Mouse (Mus musculus) liver, embryonic 11.5 days (tissue): ENCODE measurements around the gene Pigw. TPM values are rescaled to one million over a fixed set of nuclear protein-coding genes. Genes with fewer than 3 reads are reported as not detected.
"Not testable (repeated sequence)": the region's sequence is repeated elsewhere in the genome, so short reads cannot be mapped to it uniquely, and the experiment has no call there.

Experiments
- ATAC-seq: fragments of 200-750 bp; cut with Nextera tagmentation; replicated peaks from 2 replicates; pipeline ENCODE4 v1.8.0; 2017; ENCODE audit warnings: moderate number of reproducible peaks, mild to moderate bottlenecking, moderate TSS enrichment, moderate library complexity; ENCODE audit not compliant: low FRiP score
- DNase-seq: peaks from one replicate; pipeline ENCODE4 v3.0.0-alpha.2; 2017; ENCODE audit warnings: low spot score
- H3K27ac ChIP-seq: fragments of 300-500 bp; sonication (generic); 2 replicates; pipeline ENCODE4 v1.5.1; 2014; ENCODE audit warnings: mild to moderate bottlenecking, low read depth, low read length, control low read depth
- H3K27me3 ChIP-seq: fragments of 300-500 bp; sonication (generic); replicated peaks from 2 replicates; pipeline ENCODE4 v1.6.1; 2014; ENCODE audit warnings: low read length, mixed read lengths; ENCODE audit not compliant: control insufficient read depth, insufficient read depth
- H3K36me3 ChIP-seq: fragments of 300-500 bp; sonication (generic); 2 replicates; pipeline ENCODE4 v1.6.1; 2014; ENCODE audit warnings: mild to moderate bottlenecking, low read length, moderate library complexity, mixed read lengths; ENCODE audit not compliant: control insufficient read depth, insufficient read depth
- H3K4me1 ChIP-seq: fragments of 300-500 bp; sonication (generic); replicated peaks from 2 replicates; pipeline ENCODE4 v1.6.1; 2014; ENCODE audit warnings: low read length, mixed read lengths; ENCODE audit not compliant: control insufficient read depth, insufficient read depth
- H3K4me2 ChIP-seq: fragments of 300-500 bp; sonication (generic); 2 replicates; pipeline ENCODE4 v1.6.1; 2014; ENCODE audit warnings: mild to moderate bottlenecking, control low read depth, moderate library complexity
- H3K4me3 ChIP-seq: fragments of 300-500 bp; sonication (generic); 2 replicates; pipeline ENCODE4 v1.5.1; 2014; ENCODE audit warnings: low read depth, low read length, control low read depth
- H3K9ac ChIP-seq: fragments of 300-500 bp; sonication (generic); 2 replicates; pipeline ENCODE4 v1.6.1; 2014; ENCODE audit warnings: low read depth, low read length, control low read depth
- H3K9me3 ChIP-seq: fragments of 300-500 bp; sonication (generic); 2 replicates; pipeline ENCODE4 v1.6.1; 2016; ENCODE audit warnings: low read length, inconsistent platforms, mixed read lengths; ENCODE audit not compliant: control insufficient read depth
- WGBS: fragments of 180-500 bp; shearing (Covaris S2); extraction: QIAGEN DNeasy Blood & Tissue Kit; methylation state at CpG from one replicate; pipeline ENCODE4 v1.1.7; 2014; 5-methylcytosine and 5-hydroxymethylcytosine counted together
- polyA plus RNA-seq: library from polyadenylated mRNA; unstranded; fragments of >200 nt; fragmentation: Nextera tagmentation; extraction: Ambion mirVana; gene quantifications from 2 replicates; pipeline ENCODE4 v1.2.1, GENCODE M21; 2014

Gene Pigw
- polyA plus RNA-seq, 1 experiment from 2014 or later: 5.0 TPM

- Histone ChIP-seq H3K27ac (no peak overlapping the region), H3K9me3 (no peaks in the 10 kb centered on the region), H3K4me2 (no peak overlapping the region), H3K4me1 (peaks cover 5% of the 10 kb centered on the region; the same call in 1 of the 2 replicates), H3K4me3 (no peak overlapping the region), H3K36me3 (peaks cover 29% of the 10 kb centered on the region), H3K9ac (no peak overlapping the region), H3K27me3 (no peaks in the 10 kb centered on the region)
- ATAC-seq: no peak
- no peak for DNase-seq
- 88% methylated on average over 5 of the region's 5 CpGs for WGBS
These were observed 6.2 kb upstream of the Pigw start for GRCm38 (mm10) chr11:84886236-84886635.

- ATAC-seq (no peak), DNase-seq (no peak)
- Histone ChIP-seq H3K4me1 (peaks cover 9% of the 10 kb centered on the region; the same call in 1 of the 2 replicates), H3K36me3 (peaks cover 29% of the 10 kb centered on the region), H3K9me3 (no peaks in the 10 kb centered on the region), H3K4me3 (no peak overlapping the region), H3K9ac (no peak overlapping the region), H3K27me3 (no peaks in the 10 kb centered on the region), H3K27ac (no peak overlapping the region), H3K4me2 (no peak overlapping the region)
- WGBS: 90% methylated on average over 4 of the region's 4 CpGs
These were observed 5.2 kb upstream of the Pigw start for GRCm38 (mm10) chr11:84885238-84885637.

GRCm38 (mm10) chr11:84882346-84882745 is 2.3 kb upstream of the Pigw start:
- ATAC-seq (no peak), DNase-seq (peak; percentile 15)
- Histone ChIP-seq H3K4me2 (no peak overlapping the region), H3K4me1 (peaks cover 13% of the 10 kb centered on the region), H3K4me3 (no peak overlapping the region), H3K36me3 (peaks cover 25% of the 10 kb centered on the region), H3K9me3 (no peaks in the 10 kb centered on the region), H3K9ac (no peak overlapping the region), H3K27ac (no peak overlapping the region), H3K27me3 (no peaks in the 10 kb centered on the region)
- 90% methylated on average over 7 of the region's 7 CpGs for WGBS

GRCm38 (mm10) chr11:84880971-84881370 is 886 bp upstream of the Pigw start:
- Histone ChIP-seq H3K36me3 (peaks cover 24% of the 10 kb centered on the region), H3K4me1 (peaks cover 13% of the 10 kb centered on the region), H3K4me2 (peak overlapping the region; percentile 95), H3K27ac (peak overlapping the region; percentile 92; the same call in 1 of the 2 replicates), H3K9ac (peak overlapping the region; percentile 95), H3K4me3 (peak overlapping the region; percentile 88), H3K9me3 (no peaks in the 10 kb centered on the region), H3K27me3 (no peaks in the 10 kb centered on the region)
- DNase-seq (no peak), ATAC-seq (no peak)
- 53% methylated on average over 9 of the region's 9 CpGs for WGBS

GRCm38 (mm10) chr11:84880465-84880961 is 428 bp upstream of the Pigw start:
- H3K4me1 ChIP-seq: peaks cover 13% of the 10 kb centered on the region
- H3K4me2 ChIP-seq: peak overlapping the region; percentile 95
- peak overlapping the region; percentile 88 for H3K4me3 ChIP-seq
- H3K9me3 ChIP-seq: no peaks in the 10 kb centered on the region
- H3K36me3 ChIP-seq: peaks cover 24% of the 10 kb centered on the region
- no peaks in the 10 kb centered on the region for H3K27me3 ChIP-seq
- ATAC-seq: peak; percentile 52; the same call in 1 of the 2 replicates
- H3K27ac ChIP-seq: peak overlapping the region; percentile 92
- peak overlapping the region; percentile 95 for H3K9ac ChIP-seq
- under 1% methylated on average over 24 of the region's 24 CpGs for WGBS
- DNase-seq: no peak

- Histone ChIP-seq H3K9ac (peak overlapping the region; percentile 95), H3K4me2 (peak overlapping the region; percentile 95), H3K27me3 (no peaks in the 10 kb centered on the region), H3K27ac (peak overlapping the region; percentile 92), H3K4me1 (peaks cover 13% of the 10 kb centered on the region), H3K36me3 (peaks cover 16% of the 10 kb centered on the region; the same call in 1 of the 2 replicates), H3K4me3 (peak overlapping the region; percentile 88), H3K9me3 (no peaks in the 10 kb centered on the region)
- WGBS: 13% methylated on average over 7 of the region's 7 CpGs
- DNase-seq (peak; percentile 45), ATAC-seq (no peak)
These were observed 896 bp downstream of the Pigw start for GRCm38 (mm10) chr11:84879007-84879771.

GRCm38 (mm10) chr11:84876020-84876419 is 4.1 kb downstream of the Pigw start:
- H3K4me2 ChIP-seq, H3K9me3 ChIP-seq, H3K9ac ChIP-seq, DNase-seq, ATAC-seq, H3K27ac ChIP-seq, H3K27me3 ChIP-seq, H3K4me3 ChIP-seq: not testable (repeated sequence)
- no CpG with 5 or more reads among the region's 1 CpGs for WGBS
- peaks cover 14% of the 10 kb centered on the region for H3K4me1 ChIP-seq
- peaks cover 11% of the 10 kb centered on the region; the same call in 1 of the 2 replicates for H3K36me3 ChIP-seq

- Histone ChIP-seq H3K27ac (peak overlapping the region; percentile 89), H3K4me3 (peak overlapping the region; percentile 21; the same call in 1 of the 2 replicates), H3K9me3 (no peaks in the 10 kb centered on the region), H3K4me2 (peak overlapping the region; percentile 62), H3K4me1 (peaks cover 9% of the 10 kb centered on the region), H3K9ac (no peak overlapping the region), H3K27me3 (no peaks in the 10 kb centered on the region), H3K36me3 (peaks cover 10% of the 10 kb centered on the region; the same call in 1 of the 2 replicates)
- 59% methylated on average over 1 of the region's 1 CpGs for WGBS
- DNase-seq (no peak), ATAC-seq (peak; percentile 55)
These were observed 6.8 kb downstream of the Pigw start for GRCm38 (mm10) chr11:84873042-84873833.
